Mouse (Mus musculus) spleen, postnatal 0 days (tissue): Measurements from ENCODE around the gene Lce1c. TPM values are rescaled to one million over a fixed set of nuclear protein-coding genes. Genes with fewer than 3 reads are reported as not detected.

Source experiments
- polyA plus RNA-seq: library from polyadenylated mRNA; unstranded; fragments of >200 nt; fragmentation: Nextera tagmentation; extraction: Ambion mirVana; gene quantifications from 2 replicates; pipeline ENCODE4 v1.2.1, GENCODE M21; 2015

Lce1c gene
- polyA plus RNA-seq, result 0.17 TPM in 1 of 2 replicates, not detected in the other

GRCm38 (mm10) chr3:92678947-92679346 is at the start of gene Lce1c:
Gene Lce1c, plus strand, starts transcription at chr3:92679247.

GRCm38 (mm10) chr3:92648207-92648606 is 30.8 kb upstream of the Lce1c start, which contains the start of gene Lce1a1:
Gene Lce1a1, minus strand, starts transcription at chr3:92648307.

GRCm38 (mm10) chr3:92656826-92657225 is 22.2 kb upstream of the Lce1c start, which contains the start of gene Lce1b:
Gene Lce1b, minus strand, starts transcription at chr3:92656926.

GRCm38 (mm10) chr3:92670215-92670614 is 8.8 kb upstream of the Lce1c start, which contains the start of gene Lce1a2:
Gene Lce1a2, minus strand, starts transcription at chr3:92670315.

GRCm38 (mm10) chr3:92687110-92687509 is 8.1 kb downstream of the Lce1c start, which contains the start of gene Lce1d:
Gene Lce1d, minus strand, starts transcription at chr3:92687210.

GRCm38 (mm10) chr3:92708974-92709373 is 29.9 kb downstream of the Lce1c start, which contains the start of gene Lce1e:
Gene Lce1e, minus strand, starts transcription at chr3:92709074.

GRCm38 (mm10) chr3:92720250-92720649 is 41.2 kb downstream of the Lce1c start, which contains the start of gene Lce1f:
Gene Lce1f, minus strand, starts transcription at chr3:92720350.

Other genes starting within 250 kb of the Lce1c start
- 6.8 and 7.6 TPM in 2 replicates for gene Gm9774, start 249.8 kb upstream of the Lce1c start, polyA plus RNA-seq
- not detected in 2 replicates for gene Sprr2k, start 246.7 kb upstream of the Lce1c start, polyA plus RNA-seq
- gene Sprr1b, start 240.5 kb upstream of the Lce1c start, polyA plus RNA-seq, result not detected in 2 replicates
- 0.11 TPM in 1 of 2 replicates, not detected in the other for gene Sprr3, start 220.5 kb upstream of the Lce1c start, polyA plus RNA-seq
- gene Sprr1a, start 193.4 kb upstream of the Lce1c start, polyA plus RNA-seq, result 0.17 TPM in 1 of 2 replicates, not detected in the other
- gene Sprr4, start 178.8 kb upstream of the Lce1c start, polyA plus RNA-seq, result not detected in 2 replicates
- gene 2310046K23Rik, start 144.7 kb upstream of the Lce1c start, polyA plus RNA-seq, result not detected in 2 replicates
- 0.12 and 0.19 TPM in 2 replicates for gene Ivl, start 105.5 kb upstream of the Lce1c start, polyA plus RNA-seq
- not detected in 2 replicates for gene Smcp, start 90.2 kb upstream of the Lce1c start, polyA plus RNA-seq
- not detected in 2 replicates for gene 2210017I01Rik, start 71.8 kb upstream of the Lce1c start, polyA plus RNA-seq
- not detected in 2 replicates for gene Lce6a, start 57.6 kb upstream of the Lce1c start, polyA plus RNA-seq
- gene Lce1a1, start 30.9 kb upstream of the Lce1c start, polyA plus RNA-seq, result not detected in 2 replicates
- gene Lce1b, start 22.3 kb upstream of the Lce1c start, polyA plus RNA-seq, result not detected in 2 replicates
- not detected in 2 replicates for gene Lce1a2, start 8.9 kb upstream of the Lce1c start, polyA plus RNA-seq
- gene Lce1d, start 8.0 kb downstream of the Lce1c start, polyA plus RNA-seq, result not detected in 2 replicates
- not detected in 2 replicates for gene Lce1e, start 29.8 kb downstream of the Lce1c start, polyA plus RNA-seq
- not detected in 2 replicates for gene Lce1f, start 41.1 kb downstream of the Lce1c start, polyA plus RNA-seq
- not detected in 2 replicates for gene Gm38119, start 59.8 kb downstream of the Lce1c start, polyA plus RNA-seq
- not detected in 2 replicates for gene Lce1g, start 73.1 kb downstream of the Lce1c start, polyA plus RNA-seq
- not detected in 2 replicates for gene Lce1h, start 85.8 kb downstream of the Lce1c start, polyA plus RNA-seq
- gene Lce1i, start 99.7 kb downstream of the Lce1c start, polyA plus RNA-seq, result not detected in 2 replicates
- not detected in 2 replicates for gene Lce1j, start 111.3 kb downstream of the Lce1c start, polyA plus RNA-seq
- not detected in 2 replicates for gene Lce1k, start 128.6 kb downstream of the Lce1c start, polyA plus RNA-seq
- gene Kprp, start 148.0 kb downstream of the Lce1c start, polyA plus RNA-seq, result not detected in 2 replicates
- not detected in 2 replicates for gene Lce1l, start 172.0 kb downstream of the Lce1c start, polyA plus RNA-seq
- not detected in 2 replicates for gene 2310050C09Rik, start 191.0 kb downstream of the Lce1c start, polyA plus RNA-seq
- gene Lce3a, start 247.0 kb downstream of the Lce1c start, polyA plus RNA-seq, result not detected in 2 replicates